Mouse (Mus musculus): ENCODE data around the gene Il1rl2.

- TF ChIP-seq CTCF (IDR thresholded peaks at IDR 0.05; ENCODE audit: low read depth) = no peak
- no peak for TF ChIP-seq EP300 (IDR thresholded peaks at IDR 0.05; ENCODE audit: low read depth)
Observed at GRCm38 (mm10) chr1:40360969-40361368, 36.6 kb downstream of the Il1rl2 start.

All from heart, postnatal 0 days (tissue).